Mouse (Mus musculus): ENCODE data around the gene Polr2l.
A peak's percentile ranks its signal among the peaks of the same experiment; 100 is the strongest.
"Not testable (repeated sequence)": the region's sequence is repeated elsewhere in the genome, so short reads cannot be mapped to it uniquely, and the experiment has no call there.

Polr2l gene

GRCm38 (mm10) chr7:141447110-141447991 lies 27.6 kb downstream of the Polr2l start, which contains the start of gene Rplp2:
Gene Rplp2 (plus strand): TSS chr7:141447370.
- peak; percentile 96 for DNase-seq

- DNase-seq, result not testable (repeated sequence)
Observed at GRCm38 (mm10) chr7:141446374-141446773, 28.6 kb downstream of the Polr2l start.

DNA sequence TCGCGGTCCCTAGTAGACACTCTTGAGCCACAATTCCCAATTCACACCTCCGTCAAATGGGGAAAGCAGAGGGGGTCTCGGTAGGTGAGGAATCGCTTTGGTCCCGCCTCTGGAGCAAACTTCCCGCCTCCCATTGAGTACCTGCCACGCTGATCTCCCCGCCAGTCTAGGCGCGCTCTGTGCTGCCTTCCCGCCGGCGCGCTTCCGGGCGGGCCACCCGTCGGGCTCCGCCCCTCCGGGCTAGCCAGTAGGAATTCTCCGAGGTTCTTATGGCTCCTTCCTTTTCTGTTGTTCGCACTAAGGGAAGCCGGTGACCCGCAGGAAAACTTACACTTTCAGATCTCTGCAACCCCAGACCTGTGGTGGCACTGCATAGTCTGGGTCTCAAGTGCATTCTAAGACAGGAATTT lies 31.1 kb downstream of the Polr2l start, which contains the start of gene Pidd1:
Gene Pidd1, minus strand, starts transcription at position 198 of the 410 bp plus-strand sequence.
- peak; percentile 82 for DNase-seq

GRCm38 (mm10) chr7:141443081-141443821 lies 31.7 kb downstream of the Polr2l start:
- no peak for DNase-seq

DNA sequence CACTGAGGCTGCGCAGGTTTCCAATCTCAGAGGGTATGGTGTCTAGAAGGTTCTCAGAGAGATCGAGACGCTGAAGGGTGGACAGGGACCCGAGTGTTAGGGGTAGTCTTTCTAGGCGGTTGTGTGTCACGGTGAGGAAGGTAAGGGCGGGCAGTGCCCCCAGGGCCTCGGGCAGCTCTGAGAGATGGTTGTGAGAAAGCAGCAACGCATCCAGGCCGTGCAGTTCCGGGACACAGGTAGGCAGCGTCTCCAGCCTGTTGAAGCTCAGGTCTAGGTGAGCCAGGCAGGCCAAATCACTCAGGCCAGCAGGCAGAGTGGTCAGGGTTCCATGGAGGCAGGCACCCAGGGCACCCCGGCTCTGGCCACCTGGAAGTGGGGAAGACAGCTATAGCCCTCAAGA lies 32.7 kb downstream of the Polr2l start:
- no peak for DNase-seq

DNA sequence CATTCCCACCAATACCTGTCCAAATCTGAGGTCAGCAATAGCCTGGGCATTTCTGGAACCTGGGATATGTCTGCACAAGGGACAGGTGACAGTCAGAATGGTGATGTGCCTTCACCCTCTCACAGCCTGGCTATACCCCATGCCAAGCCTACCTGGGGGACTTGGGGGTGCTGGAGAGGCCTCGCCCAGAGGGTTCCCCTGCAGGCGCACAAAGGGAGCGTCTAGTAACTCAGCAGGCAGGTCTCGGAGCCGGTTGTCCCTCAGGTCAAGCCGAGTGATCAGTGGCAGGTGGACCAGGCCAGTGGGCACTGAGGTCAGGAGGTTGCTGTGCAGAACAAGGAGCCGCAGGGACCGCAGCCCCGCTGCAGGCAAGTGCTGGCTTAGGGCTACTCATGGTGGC lies 33.5 kb downstream of the Polr2l start:
- DNase-seq, result no peak

GRCm38 (mm10) chr7:141440613-141441012 lies 34.3 kb downstream of the Polr2l start:
- peak; percentile 83 for DNase-seq

- no peak for DNase-seq
Observed at GRCm38 (mm10) chr7:141439811-141440210, 35.1 kb downstream of the Polr2l start.

DNA sequence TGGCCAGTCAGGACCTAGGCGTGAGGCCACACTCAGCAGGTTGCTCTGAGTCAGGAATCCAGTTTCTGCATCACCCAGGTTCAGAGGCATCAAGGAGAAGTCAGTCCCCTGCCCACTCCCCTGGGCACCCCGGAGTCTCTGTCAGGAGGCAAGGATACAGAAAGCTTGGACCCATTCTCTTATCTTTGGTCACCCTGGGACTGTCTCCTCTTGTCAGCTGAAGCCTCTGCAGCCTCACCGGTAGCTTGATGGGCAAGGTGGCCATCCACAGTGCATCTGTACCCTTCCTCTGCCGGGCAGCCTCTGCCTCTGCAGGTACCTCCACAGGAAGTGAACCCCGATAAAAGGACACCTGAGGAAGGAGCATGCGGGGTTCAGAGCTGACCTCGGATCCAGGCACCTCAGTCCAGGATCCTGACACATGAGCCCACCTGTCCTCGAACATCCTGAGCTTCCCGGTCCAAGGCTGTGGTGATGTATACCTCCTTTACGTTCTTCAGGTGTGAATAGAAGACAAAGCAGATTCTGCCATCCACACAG lies 35.7 kb downstream of the Polr2l start:
- no peak for DNase-seq

GRCm38 (mm10) chr7:141438201-141438968 lies 36.5 kb downstream of the Polr2l start:
- DNase-seq, result no peak

DNA sequence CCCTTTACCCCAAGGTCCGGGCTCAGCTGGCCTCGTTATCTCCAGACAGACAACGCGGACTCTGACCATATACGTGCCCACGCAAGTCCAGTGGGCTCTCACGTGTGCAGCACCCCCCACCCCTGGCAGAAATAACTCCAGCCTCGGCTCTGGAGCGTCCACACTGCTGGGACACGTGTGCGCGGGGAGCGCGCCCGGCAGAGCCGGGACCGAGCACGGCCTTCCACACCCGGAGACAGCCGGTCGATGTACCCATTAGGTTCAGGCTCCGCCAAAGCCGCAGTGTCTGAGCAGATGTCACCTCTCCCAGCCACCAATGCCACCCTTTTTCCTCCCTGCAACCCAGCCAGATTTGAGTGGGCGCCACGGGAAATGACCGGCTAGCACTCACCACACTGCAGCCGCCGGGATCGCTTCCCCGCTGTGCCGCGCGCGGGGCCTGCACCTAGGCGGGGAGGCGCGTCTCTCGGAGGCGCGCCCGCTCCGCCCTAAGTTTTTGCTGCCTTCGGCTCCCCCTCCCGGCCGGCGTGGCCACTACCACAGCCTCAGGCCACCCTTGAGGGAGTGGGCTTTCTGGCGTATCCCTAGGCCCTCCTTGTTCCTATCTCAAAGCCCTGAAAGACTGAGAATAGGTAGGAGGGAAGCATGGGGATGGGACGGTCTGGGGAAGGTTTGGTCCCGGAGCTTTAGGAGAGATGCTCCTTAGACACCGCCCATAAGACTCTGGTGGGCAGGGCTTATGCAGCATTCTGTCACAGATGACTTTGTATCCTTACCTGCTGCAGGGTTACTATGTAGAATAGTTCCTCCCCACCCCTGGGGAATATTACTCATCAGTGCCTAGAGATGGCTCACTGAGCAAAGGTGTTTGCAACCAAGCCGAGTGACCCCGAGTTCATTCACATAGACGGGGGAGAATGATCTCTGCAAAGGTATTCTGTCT lies 37.5 kb downstream of the Polr2l start, which contains the start of gene Slc25a22:
Gene Slc25a22, minus strand, starts transcription at position 715 of the 943 bp plus-strand sequence.
- peak; percentile 90 for DNase-seq

GRCm38 (mm10) chr7:141436523-141436892 lies 38.4 kb downstream of the Polr2l start:
- no peak for DNase-seq

- no peak for DNase-seq
Observed at GRCm38 (mm10) chr7:141435856-141436522, 38.9 kb downstream of the Polr2l start.

DNA sequence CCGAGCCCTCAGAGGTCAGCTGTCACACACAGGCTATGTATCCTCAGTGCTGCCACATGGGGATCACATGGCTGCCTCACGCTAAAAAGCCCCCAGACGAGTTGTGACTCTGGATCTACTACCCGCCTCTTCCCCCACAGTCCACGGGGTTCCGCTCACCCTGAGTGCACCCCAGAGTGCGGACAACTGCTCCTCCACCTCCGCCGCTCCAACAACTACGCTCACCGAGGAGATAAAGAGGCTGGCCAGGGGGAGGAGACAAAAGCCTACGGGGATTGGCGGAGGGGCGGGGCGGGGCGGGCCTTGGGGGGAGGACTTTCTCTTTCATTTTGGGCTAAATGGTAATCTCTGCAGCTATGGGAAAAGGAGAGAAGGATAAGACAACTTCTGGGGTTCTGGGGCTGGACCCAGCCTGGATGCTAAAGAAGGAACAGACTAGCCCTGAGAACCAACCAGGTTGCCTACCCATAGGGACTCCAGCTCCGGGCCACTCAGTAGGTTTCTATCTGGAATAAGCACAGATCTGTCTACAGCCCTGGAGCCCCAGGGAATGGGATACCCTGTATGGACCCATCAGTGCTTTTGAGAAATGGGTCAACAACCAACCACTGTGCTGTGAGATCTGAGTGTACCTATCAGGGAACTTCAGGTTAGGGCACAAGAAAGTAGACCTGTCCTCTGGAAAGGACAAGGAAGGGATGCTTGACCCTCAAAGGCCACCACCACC lies 39.6 kb downstream of the Polr2l start:
- peak; percentile 75 for DNase-seq

DNA sequence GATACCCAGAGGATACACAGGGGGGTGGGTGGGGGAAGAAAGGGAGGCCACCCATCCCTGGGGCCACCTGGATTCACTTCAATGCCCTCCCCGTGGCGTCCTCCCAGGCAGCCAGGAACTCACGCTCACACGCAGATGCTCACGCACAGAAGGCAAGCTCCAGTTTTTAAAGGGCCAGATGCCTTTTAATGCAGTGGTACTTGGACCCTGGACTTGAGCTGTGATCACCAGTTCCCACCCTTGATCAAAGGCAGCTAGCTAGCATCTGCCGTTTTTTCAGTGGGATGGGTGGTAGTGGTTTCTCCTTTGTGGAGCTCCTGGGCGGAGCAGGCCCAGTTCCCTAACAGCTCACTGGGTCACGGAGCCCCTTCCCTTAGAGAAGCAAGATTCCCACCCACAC lies 40.5 kb downstream of the Polr2l start:
- no peak for DNase-seq

DNA sequence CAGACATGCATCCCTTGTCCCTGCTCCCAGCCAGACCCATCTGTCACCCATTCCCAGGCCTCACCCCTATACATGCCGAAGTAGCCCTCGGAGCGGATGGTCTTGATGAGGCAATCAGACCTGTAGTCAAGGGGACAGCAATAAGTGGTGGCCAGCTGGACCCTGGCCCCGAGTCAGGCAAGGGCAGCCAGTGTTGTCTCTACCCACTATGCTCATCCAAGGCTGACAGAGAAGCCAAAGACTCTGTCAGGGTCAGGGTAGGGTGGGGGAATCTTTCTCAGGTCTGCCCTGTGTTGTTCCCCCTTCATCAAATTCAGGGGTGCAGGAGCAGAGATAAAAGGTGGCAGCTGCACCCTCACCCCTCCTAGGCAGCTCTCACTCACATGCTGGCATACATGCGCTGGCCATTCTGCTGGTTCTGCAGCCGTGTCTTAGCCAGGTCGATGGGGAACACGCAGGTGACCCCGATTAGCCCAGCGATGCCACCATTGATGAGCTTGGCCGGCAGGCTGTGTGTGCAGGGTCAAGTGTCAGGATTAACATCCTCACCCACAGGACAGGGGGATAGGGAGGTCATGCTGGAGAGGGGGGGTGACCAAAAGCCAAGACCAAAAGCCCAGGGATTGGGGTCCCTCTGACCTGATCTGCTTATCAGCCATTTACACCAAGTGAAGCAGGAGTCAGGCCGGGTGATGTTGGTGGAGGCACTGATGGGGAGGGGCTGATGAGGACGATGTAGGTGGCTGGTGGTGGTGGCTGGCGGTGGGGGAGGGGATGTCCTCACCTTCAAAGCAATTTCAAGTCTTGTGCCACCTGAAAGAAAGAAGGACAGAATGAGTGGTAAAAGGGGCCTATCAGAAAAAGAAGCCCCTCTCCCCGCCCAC lies 41.2 kb downstream of the Polr2l start:
- no peak for DNase-seq

GRCm38 (mm10) chr7:141432741-141433516 lies 42.0 kb downstream of the Polr2l start:
- DNase-seq, result no peak

- no peak for DNase-seq
Observed at GRCm38 (mm10) chr7:141432186-141432611, 42.7 kb downstream of the Polr2l start.

Measured in lung, postnatal 10 days (tissue).